Mouse (Mus musculus): ENCODE results near the gene Irf2bpl.

- no peak for TF ChIP-seq CTCF (IDR thresholded peaks at IDR 0.05; ENCODE audit: low read depth, low read length)
- no peak for TF ChIP-seq GATA1 (IDR thresholded peaks at IDR 0.05; ENCODE audit: borderline replicate concordance, low read length)
- TF ChIP-seq TAL1 (conservative IDR thresholded peaks at IDR 0.05; ENCODE audit: low read depth, low read length) = no peak
Observed at GRCm38 (mm10) chr12:86914756-86915155, 30.2 kb upstream of the Irf2bpl start.

All from G1E (cell line).